Mouse (Mus musculus) mature B cell (primary cell): ENCODE measurements around the gene Nrcam.

Experiments
- in situ Hi-C: fragments of 300-500 bp; cut with MboI; formaldehyde crosslinking; loops from 2 replicates; pipeline ENCODE4 v1.14.3; 2019

Gene Nrcam

DNA sequence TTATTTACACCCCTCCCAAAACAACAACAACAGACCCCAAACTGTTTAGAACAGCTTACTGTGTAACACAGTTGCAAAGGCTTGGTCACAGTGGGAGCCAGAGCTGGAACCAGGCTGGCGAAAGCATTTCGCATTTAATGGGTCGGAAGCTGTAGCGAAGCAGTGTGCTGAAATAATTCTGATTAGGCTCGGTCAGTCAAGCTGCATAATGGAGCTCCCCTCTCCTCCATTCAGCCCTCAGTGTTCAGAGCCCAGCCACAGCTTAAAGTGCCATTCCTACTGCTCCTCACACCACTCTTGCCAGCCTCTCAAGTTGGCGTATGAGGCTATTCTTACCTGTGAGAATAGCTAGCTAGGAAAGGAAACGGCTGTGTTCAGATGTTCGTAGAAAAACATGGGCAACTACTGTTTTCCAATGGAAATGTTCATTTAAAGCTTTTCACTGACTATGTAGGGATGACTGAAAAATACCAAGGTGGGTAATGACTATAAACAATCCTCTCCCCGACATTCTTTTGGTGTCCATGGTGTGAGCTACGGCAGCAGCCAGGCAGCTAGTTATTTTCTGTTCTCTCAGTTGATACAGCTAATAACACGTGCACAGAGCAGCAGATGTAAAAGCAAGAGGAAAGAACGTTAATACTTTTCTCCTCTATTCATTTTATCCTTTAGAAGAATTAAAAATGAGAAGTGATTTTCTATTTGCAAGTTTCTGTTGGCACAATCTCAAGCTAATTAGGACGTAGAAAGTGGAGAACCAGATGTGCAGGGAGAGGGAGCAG lies 108.6 kb downstream of the Nrcam start:
- in situ Hi-C loops: no loop called here

DNA sequence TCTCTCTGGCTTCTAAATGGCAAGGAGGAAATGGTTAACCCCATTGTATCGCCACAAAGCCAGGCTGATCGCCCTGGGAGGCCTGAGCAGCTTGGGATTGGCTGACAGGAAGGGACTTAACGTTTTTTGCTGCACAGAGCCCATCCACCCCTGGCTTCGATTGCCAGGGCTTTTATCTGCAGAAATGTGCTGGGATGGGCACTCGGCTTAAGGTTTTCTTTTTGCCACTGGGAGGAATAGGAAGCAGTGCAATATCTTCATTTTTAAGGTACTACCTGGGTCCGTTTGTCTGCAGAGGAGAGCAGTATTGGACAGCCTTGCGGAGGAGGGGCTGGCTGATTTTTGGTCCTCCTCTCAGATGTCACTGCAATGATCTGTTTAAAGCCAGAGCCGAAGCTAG lies 110.2 kb downstream of the Nrcam start:
- in situ Hi-C loops: no loop called here

DNA sequence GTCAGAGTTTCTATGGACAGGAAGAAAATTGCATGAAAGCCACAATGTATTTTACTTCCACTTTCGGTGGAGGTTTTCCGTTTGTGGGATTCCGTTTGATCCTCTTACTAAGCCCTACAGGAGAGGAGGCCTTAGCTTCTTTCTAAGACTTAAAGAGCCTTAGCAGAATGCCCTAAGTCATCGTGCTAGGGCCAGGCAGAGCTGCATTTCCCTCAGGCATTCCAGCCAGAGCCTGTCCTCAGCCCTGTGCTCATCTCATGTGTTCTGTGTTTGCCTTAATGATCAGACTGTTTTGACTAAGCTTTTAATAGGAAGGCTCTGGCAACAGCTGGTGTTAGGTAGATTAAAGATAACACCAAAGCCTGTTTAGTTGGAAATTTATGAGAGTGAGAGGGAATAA lies 111.5 kb downstream of the Nrcam start:
- in situ Hi-C loops: no loop called here

GRCm38 (mm10) chr12:44450930-44451329 lies 122.2 kb downstream of the Nrcam start:
- in situ Hi-C loops: no loop called here

GRCm38 (mm10) chr12:44451742-44452141 lies 123.1 kb downstream of the Nrcam start:
- in situ Hi-C loops: no loop called here

- in situ Hi-C loops: no loop called here
Observed at GRCm38 (mm10) chr12:44453791-44454190, 125.1 kb downstream of the Nrcam start.

DNA sequence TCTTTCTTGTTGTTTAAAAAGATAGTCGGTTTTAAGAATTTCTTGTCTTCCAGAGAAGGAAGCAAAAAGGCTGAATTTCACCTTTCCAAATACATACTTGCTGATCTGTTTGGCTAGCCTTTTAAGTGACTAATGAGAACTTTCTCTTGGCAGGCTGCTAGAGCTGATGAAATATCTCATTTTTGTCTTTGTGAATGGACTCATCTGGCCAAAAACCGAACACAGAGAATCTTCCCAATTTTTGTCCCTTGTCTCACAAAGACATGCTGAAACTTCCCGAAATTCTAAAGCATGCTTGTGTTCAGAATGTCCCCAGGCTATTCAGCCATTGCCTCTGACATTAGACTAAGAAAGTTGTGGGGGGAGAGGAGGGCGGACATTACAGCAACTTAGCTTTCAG lies 129.3 kb downstream of the Nrcam start:
- in situ Hi-C loops: no loop called here

DNA sequence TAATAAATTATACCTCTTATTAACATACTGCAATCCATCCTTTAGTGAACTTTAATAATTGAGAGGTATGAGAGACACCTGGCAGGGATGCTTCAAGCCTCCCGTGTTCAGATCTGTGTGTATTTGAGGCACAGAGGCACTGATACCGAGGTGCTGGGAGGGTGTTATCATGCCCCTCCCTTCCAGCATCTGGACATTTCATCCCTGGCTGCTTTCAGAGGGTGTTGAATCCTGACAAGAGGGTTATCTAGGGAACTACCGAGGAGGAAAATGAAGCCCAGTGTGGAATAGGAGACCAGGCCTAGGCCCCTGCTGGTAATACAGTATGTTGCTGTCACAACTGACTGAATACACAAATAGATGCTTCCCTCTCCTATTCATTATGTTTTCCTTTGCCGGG lies 133.8 kb downstream of the Nrcam start:
- in situ Hi-C loops: no loop called here

GRCm38 (mm10) chr12:44462976-44463375 lies 134.3 kb downstream of the Nrcam start:
- in situ Hi-C loops: no loop called here

DNA sequence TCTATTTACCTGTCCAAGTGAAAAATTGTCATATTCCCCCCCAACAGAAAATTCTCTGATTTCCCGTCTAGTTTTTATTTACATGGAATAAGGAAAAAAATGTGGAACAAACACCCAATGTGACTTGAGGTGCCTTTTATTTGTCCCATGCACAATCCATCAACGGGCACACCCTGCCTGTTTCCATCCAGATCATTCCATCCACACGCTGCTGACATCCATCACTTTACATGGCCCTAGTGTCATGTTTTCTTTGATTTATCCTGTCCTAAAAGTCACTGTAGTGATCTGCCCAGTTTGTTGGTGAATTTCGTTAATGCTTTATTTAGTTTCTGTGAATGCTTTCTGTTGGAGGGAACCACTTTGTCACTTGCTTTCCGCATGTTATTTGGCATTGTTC lies 142.4 kb downstream of the Nrcam start:
- in situ Hi-C loops: no loop called here

DNA sequence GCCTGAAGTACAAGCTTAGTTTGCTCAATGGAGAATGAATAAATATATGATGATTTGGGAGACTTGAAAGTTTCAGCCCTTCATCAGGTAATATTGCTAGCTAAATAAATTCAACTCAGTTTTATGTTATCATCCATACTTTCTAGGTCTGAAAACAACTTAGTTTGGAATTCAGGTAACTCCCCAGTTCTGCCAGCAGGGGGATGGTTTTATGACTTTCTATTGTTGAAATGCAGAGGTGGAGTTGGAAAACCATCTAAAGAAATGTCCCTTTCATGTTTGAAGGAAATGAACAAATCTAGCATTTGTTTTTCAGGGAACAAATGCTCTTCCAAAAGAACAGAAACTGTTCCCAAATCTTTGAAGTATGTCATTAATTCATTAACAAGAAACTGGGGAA lies 146.7 kb downstream of the Nrcam start:
- in situ Hi-C loops: no loop called here

DNA sequence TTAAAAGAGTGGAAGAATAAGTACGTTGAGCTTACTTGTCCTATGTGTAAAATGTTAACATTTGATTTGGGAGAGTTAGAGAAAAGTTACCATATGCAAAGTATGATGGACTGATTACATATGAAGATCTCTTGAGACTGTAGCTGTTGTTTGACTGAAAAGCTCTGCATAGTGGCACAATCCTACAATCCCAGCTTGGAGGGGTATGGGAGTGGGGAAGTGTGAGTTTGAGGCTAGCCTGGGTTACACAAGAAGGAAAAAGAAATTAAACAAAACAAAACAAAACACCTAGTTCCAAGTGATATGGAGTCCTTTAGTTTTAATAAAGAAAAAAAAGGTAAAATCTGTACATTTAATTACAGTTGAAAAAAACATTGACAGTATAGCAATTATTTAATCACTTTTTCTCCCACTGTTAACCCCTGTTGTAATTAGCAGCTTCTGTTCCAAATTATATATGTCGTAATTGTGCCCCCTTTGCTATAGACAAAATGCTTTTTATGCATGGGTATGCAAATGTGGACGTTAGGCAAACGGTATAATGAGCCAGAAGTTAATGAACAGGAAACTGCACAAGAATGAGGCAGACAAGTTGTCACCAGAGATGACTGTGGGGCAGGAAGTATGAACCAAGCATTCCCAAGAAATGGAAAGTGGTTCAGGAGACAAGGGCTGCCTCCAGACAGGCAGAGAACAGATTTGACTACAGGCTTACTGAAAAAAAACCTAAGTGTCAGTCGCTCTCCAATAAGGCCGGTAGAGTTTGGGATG lies 150.8 kb downstream of the Nrcam start:
- in situ Hi-C loops: no loop called here

DNA sequence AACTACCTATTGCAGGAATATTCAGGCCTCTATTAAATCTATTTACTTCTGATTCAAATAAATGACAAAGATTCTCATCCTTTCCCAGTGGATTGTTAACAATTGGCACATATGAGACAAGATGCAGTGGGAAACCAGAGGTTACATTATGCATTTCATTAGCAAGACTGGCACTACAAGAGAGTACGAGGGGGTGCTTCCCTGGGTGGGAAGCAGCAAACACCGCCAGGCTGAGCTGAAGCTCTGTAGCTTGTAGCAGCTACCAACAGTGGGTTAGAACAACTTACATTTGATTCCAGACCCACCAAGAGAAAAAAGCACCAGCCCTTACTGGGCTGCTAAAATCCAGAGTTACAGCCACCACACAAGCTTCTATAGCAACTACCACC lies 151.3 kb downstream of the Nrcam start:
- in situ Hi-C loops: no loop called here

- in situ Hi-C loops: no loop called here
Observed at GRCm38 (mm10) chr12:44481415-44481814, 152.7 kb downstream of the Nrcam start.

GRCm38 (mm10) chr12:44492759-44493479 lies 164.2 kb downstream of the Nrcam start:
- in situ Hi-C loops: no loop called here

DNA sequence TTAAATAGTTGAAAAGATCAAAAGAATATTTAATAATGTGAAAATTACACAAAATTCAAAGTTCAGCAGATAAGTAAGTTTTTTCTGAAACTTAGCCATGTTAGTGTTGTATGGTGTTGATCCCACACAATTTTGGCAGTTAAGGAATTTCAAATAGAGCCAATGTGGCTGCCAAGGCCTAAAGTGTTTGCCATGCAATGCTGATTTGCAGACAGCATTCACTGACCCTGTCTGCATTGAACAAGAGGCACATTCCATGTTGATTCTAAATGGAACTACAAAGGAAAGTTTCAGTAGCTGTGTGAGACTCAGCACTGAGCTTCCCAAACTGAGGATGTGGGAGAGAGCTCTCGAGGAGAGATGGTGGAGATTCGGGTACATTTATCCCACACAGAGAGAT lies 169.1 kb downstream of the Nrcam start:
- in situ Hi-C loops: no loop called here

GRCm38 (mm10) chr12:44498872-44499271 lies 170.2 kb downstream of the Nrcam start:
- in situ Hi-C loops: no loop called here

- in situ Hi-C loops: no loop called here
Observed at GRCm38 (mm10) chr12:44501807-44502487, 173.3 kb downstream of the Nrcam start.

DNA sequence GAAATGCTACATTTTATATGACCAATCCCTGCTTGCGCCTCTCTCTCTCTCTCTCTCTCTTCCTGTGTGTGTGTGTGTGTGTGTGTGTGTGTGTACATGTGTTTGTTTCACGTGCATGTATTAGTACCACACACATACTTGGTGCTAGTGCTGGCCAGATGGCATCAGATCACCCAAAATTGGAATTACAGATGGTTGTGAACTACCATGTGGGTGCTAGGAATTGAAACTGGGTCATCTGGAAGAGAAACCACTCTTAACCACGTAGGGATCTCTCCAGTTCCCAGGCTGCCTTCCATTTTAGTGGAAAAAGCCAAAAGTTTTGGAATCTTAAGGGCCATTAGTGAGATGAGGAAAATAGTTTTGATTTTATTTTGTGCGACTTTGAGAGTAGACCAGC lies 175.1 kb downstream of the Nrcam start:
- in situ Hi-C loops: no loop called here

DNA sequence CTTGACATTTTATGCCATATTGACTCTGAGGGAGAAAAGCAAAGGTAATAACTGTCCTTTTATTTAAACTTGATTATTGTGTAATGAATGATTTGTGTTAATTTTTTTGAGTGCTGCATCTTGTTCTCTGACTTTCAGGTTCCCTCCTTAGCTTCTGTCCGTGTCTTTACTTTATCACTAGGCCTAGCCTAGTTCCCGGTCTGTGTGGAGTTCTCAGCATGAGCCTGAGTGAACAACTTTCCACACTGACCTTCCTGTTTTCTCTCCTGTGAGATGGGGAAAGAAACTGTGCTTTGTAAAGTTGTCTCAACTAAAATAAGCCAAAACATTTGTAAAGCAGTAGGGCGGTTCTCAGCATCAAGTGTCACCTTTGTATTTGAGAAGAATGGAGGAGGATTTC lies 179.9 kb downstream of the Nrcam start:
- in situ Hi-C loops: no loop called here

GRCm38 (mm10) chr12:44509406-44510104 lies 180.9 kb downstream of the Nrcam start:
- in situ Hi-C loops: no loop called here

GRCm38 (mm10) chr12:44515066-44515465 lies 186.4 kb downstream of the Nrcam start:
- in situ Hi-C loops: no loop called here
